Mouse (Mus musculus) lung, postnatal 14 days (tissue): ENCODE measurements around the gene Zfp689.
"Not testable (repeated sequence)": the region's sequence is repeated elsewhere in the genome, so short reads cannot be mapped to it uniquely, and the experiment has no call there.

Experiments
- DNase-seq: peaks from one replicate; pipeline ENCODE4 v3.0.0; 2021

Gene Zfp689

DNA sequence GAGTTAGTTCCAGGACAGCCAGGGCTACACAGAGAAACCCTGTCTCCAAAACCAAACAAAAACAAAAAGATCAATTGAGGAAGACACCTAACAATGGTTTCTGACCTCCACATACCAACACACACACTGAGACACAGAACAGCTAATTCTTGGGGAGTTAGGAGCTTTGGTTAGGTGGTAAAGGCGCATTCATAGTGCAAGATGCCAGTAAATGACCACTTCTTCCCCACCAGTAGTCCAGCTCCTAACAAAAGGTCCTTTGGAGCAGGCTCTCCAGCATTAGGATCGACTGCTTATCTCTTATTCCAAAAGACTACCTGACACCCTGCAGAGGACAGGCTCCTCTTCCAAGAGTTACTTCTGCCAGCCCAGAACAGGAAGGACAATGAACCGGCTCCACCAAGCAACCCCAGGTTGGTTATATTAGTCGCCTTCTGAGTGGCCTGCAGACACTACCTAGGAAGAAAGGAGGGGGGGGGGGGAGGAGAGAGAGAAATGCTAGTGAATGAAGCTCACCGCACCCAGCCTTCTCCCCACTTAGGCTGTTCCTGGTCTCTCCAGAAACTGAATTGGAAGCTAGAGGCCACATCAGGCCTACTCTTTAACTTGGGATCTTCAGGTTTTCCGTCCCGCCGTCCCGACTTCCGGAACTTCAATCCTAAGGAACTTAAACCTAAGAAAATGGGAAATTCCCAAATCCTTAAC lies 21.2 kb upstream of the Zfp689 start:
- DNase-seq = no peak

DNA sequence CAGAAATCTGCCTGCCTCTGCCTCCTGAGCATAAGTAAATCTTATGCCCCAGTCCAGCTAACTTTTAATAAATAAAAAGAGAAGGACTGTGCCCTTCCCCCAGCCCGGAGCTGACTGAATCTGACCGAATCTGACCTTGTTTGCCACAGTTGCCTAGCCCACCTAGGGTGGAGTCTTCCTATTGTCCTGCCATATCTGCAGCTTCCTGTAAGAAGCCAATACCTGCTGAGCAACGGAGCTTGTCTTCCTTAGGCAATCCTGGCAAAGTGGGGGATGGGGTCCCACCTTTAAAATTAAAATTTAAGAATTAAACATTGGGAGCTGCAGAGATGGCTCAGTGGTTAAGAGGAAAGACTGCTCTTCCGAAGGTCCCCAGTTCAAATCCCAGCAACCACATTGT lies 17.6 kb upstream of the Zfp689 start:
- no peak for DNase-seq

DNA sequence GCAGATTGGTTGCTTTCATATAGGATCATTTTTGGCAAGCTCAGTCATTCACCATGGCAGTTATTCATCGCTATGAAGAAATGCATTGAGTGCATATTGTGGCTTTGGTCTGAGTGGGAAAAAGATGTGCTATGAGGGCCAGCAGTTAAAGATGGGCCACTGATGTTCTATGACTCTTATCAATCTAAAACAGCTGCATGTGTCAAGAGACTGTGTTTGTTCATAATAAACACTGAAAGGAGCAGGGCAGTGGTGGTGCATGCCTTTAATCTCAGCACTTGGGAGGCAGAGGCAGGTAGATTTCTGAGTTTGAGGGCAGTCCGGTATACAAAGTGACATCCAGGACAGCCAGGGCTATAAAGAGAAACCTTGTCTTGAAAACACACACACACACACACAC lies 16.7 kb upstream of the Zfp689 start:
- not testable (repeated sequence) for DNase-seq

DNA sequence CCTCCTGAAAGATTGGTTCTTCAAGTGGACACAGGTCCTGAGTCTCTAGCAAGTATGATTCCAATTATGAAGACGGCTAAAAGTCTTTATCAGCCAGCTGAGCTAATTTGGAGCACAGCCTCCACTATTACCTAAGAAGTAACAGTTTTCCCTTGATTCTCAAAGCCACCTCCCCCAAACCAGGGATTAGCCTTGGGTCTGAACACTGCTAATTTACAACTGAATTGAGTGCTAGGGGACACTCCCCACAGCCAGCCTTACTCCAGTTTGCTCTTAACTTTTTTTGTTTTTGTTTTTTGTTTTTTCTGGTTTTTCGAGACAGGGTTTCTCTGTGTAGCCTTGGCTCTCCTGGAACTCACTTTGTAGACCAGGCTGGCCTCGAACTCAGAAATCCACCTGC lies 16.2 kb upstream of the Zfp689 start:
- no peak for DNase-seq

DNA sequence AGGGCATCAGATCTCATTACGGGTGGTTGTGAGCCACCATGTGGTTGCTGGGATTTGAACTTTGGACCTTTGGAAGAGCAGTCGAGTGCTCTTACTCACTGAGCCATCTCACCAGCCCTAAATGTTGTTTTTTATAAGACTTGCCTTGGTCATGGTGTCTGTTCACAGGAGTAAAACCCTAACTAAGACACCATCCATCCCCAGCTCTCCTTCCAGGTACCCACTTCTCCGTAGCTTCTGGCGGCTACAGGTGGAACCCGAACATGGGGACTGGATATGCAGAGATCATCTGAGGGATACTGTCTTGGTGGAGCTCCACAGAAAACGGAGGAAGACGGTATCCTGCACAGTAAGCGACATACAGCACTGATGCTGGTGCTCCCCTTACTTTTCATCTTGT lies 10.4 kb upstream of the Zfp689 start, which contains the start of gene Prr14:
Gene Prr14, plus strand, starts transcription at position 301 of the 400 bp plus-strand sequence.
- not testable (repeated sequence) for DNase-seq

DNA sequence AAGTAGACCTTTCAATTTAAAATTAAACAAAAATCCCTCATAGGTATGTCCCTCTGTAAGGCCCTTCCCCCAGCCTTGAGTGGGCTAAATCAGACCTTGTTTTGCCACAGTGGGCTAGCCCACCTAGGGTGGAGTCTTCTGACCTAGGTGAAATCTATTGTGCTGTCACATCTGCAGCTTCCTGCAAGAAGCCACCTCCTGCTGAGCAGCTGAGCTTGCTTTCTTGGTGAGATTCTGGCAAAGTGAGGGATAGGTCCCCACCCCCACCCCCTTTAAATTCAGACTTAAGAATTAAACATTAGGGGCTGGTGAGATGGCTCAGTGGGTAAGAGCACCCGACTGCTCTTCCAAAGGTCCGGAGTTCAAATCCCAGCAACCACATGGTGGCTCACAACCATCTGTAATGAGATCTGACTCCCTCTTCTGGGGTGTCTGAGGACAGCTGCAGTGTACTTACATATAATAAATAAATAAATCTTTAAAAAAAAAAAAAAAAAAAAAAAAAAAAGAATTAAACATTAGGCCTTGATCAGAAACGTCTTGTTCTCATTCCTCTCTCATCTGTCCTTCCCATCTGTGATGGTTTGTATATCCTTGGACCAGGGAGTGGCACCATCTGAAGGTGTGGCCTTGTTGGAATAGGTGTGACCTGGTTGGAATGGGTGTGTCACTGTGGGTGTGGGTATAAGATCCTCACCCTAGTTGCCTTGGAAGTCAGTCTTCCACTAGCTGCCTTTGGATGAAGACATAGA lies 9.6 kb upstream of the Zfp689 start:
- DNase-seq = not testable (repeated sequence)

DNA sequence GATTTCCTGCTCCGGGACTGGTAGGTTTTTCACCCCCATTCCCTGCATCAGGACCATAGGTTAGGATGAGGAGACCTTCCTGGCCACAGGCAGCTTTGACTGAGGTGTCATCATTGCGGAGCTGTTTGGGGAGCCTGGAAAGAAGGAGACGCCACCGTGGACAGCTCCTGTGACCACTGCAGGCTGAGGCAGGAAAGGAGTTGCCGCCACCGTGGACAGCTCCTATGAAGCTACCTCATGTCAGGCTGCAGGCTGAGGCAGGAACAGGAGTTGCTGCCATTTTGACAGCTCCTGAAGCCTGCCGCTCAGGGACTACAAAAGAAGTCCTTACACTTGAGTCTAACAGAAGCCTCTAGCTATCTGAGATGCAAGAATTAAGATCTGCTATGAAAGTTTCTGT lies 5.9 kb upstream of the Zfp689 start:
- DNase-seq = no peak

DNA sequence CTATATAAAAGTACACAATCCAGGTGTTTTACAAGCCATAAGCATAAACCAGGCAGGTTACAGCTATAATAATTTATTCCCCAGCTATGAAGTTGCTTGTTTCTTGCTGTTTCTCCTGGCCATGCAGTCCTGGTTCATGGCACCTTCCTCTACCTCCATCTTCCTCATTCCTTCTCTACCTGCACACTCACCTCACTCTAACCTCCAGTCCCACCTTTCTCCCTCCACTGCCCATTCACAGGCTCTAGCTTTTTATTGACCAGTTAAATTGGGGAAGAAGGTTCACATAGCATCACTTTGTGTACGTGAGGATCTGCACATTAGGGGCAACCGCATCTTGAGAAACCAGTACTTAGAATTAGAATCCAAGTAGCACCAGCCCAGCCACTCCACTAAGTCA lies 4.1 kb upstream of the Zfp689 start:
- no peak for DNase-seq

DNA sequence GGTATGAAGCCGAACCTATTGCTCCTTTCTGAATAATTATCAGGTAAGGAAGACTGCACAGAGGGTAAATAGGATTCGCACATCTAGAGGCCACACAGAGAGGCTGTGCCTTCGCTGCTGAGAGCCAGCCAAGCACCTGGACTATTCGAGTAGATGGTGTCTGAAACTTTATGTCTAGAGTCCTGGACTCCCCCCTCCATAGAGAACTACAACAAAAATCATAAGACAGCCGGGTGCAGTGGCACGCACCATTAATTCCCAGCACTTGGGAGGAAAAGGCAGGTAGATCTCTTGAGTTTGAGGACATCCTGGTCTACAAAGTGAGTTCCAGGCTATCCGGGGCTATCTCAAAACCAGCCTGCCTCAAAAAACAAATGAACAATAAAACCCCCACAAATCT lies 1.0 kb upstream of the Zfp689 start:
- DNase-seq = no peak

DNA sequence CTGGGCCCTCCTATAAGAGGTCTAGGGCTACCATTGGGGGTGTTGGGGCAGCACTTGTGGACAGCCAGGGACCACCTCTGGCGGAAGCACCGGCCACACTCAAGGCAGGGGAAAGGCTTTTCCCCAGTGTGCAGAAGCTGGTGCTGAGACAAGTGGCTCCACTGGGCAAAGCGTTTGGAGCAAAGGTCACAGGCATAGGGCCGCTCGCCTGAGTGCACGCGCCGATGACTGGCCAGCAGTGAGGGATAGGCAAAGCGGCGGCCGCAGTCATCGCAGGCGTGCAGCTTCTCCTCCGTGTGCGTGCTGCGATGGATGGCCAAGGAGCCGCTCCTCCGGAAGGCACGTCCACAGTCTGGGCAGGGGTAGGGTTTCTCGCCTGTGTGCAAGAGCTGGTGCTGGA lies 5.0 kb downstream of the Zfp689 start:
- DNase-seq = no peak

DNA sequence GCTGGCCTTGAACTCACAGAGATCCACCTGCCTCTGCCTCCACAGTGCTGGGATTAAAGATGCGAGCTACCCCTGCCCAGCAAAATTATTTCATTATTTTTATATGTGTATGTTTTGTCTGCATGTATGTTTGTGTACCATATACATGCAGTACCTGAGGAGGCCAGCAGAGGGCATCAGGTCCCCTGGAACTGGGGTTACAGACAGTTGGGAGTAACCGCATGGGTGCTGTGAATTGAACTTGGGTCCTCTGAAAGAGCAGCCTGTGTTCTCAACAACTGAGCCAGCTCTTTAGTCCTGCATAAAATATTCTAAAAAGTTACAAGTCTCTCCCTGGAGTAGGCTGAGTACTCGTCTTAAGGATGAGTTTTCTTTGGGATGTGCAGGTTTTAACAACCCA lies 11.2 kb downstream of the Zfp689 start:
- no peak for DNase-seq

DNA sequence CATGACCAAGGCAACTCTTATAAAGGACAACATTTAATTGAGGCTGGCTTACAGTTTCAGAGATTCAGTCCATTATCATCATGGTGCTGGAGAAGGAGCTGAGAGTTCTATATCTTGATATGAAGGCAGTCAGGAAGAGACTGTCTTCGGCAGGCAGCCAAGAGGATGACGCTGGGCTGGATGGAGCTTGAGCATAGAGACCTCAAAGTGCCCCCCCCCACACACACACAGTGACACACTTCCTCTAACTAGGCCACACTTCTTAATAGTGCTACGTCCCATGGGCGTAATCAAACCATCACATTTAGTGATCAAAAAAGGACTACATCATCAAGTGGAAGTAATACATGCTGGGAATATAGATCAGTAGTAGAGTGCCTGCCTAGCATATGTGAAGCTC lies 13.8 kb downstream of the Zfp689 start:
- DNase-seq = no peak

DNA sequence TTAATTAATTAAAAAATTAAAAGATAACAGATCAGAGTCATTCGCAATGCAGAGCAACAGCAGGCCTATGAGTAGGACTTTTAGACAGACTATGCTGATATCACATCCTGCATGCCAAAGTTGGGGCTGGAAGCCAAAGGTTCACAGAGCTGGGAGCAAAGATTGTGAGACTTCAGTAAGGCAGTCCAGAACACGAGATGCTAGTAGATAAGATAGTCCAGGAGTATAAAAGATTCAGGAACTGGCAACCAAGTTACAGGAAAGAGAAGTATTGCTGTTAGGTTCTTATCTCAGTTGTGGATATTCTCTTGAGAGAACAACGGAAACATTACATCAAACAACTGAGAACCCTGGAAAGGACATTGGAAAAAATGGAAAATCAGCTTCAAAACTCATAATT lies 22.6 kb downstream of the Zfp689 start:
- DNase-seq = peak; percentile 42

DNA sequence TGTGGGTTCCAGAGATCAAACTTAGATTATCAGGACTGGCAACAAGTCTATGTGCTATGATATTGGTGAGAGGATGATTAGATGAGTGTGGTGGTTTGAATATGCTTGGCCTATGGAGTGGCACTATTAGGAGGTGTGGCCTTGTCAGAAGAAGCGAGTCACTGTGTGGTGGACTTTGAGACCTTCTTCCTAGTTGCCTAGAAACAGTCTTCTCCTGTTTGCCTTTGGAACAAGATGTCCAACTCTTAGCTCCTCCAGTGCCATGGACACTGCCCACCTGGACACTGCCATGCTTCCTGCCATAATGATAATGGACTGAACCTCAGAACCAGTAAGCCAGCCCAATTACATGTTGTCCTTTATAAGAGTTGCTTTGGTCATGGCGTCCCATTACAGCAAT lies 23.0 kb downstream of the Zfp689 start:
- no peak for DNase-seq

DNA sequence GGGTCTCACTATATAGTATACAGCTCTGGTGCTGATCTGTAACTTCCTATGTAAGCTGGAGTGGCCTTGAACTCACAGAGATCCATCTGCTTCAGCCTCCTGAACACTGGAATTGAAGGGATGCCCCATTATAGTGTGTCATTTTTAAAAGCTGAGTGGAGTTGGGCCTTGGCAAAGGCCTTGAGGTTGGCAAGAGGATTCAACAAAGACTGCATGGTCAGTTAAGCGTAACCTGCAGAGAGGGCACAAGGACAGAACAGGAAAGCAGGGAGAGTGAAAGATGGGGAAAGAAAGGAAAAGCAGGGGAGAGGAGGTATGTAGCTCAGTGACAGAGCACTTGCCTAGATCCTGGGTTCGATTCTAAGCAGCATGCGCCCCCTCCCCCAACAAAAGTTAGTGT lies 23.7 kb downstream of the Zfp689 start:
- DNase-seq = no peak

DNA sequence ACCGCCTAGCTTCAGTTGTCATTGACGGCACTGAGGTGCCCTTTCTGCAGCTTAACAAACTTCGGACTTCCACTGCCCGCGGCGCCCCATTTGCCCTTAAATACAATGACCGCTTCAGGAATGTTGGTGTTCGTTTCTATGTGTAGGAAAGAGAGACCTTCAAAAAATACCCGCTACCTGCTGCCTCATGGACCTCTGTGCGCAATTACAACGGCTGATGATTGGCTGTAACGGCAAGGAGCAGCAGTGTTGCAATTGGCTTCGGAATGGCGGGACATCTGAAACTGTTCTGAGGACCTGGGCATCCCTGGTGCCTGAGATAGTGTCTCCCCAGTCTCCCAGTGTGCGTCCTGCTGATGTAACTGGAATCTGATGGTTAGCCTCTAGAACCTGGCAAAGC lies 26.7 kb downstream of the Zfp689 start:
- DNase-seq = peak; percentile 21

DNA sequence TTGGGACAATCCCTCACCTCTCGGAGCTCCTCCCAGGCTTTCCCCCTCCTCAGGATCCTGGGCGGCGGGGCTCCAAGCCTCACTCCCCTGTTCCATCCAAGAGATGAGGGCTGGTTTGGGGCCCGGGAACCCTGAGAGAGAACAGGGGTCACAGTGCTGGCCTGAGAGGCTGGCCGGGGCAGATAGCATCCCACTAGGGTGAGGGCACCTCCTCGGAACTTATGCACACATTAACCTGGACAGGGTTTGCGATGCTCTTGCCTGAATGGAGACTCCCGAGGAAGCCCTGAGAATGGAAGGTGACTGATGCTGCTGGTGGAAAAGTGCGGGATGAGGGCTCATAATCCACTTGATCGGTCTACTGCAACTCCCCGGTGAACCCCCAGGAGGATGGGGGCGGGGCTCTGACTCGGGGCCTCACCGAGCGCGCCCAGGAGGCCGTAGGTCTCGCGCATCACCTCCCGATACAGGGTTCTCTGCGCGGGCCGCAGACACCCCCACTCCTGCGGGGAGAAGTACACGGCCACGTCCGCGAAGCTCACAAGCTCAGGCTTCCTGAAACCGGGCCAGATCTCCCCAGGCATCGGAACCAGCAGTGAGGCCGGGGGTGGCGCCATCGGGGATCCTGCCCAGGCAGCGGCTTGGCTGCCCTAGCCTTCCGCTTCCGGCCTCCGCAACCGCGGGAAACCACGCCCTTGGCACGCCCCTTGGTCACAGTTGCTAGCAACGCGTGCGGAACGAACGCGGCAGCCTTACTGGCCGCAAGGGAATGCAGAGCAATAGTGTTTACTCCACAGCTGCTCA lies 27.4 kb downstream of the Zfp689 start, which contains the start of gene Zfp688:
Gene Zfp688, minus strand, starts transcription at position 681 of the 804 bp plus-strand sequence.
- peak; percentile 98 for DNase-seq

DNA sequence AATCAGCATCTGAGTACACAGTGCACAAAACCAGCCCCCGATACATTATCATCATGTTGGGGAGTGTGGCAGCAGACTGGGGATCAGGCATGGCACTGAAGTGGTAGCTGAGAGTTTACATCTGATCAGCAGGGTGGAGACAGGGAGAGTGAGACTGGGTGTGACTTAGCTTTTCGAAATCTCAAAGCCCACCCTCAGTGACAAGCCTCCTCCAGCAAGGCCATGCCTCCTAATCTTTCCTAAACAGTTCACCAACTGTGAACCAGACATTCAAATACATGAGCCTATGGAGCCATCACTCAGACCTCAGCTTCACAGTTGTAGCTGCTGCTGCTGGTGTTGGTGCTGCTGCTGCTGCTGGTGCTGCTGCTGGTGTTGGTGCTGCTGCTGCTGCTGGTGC lies 37.5 kb downstream of the Zfp689 start:
- DNase-seq = no peak

DNA sequence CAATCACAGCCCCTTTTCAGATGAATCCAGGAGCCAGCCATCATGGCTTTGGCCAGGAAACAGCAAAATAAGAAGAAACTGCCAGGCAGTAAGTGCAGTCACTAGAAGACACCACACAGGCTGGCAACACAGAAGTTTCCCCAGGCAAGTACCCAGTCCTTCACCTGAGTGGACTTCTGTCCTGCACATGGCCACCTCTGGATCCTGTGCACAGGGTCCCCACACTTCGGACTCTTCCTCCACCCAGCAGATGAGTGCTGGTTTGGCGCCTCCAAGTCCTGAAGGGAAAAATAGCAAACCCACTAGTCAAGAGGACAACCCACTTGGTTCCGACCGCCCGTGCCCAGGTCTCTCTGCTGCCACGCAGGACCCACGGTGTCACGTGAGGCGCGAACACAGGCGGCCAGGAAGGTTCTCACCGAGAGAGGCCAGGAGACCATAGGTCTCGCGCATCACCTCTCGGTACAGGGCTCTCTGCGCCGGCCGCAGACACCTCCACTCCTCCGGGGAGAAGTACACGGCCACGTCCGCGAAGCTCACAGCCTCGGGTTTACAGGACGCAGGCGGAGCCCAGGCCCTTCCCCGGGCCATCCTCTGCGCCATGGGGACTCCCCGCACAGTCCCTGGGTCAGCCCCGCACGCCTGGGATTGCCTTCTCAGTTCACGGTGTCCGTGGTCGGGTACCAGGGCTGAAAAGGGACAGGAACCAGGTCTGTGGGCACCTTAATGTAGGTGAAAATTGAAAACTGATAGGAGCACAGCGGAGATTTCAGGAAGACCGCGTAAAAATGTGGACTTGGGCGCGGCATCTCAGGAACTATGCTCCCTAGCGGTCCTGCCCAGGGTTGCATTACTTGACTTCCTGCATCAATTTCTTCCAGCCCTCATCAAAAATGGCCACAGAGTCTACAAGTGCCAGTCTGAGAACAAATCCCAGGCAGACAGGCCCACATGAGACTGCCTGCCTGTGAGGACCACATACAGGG lies 42.7 kb downstream of the Zfp689 start, which contains the start of gene Zfp764:
Gene Zfp764, minus strand, starts transcription at position 821 of the 986 bp plus-strand sequence.
- peak; percentile 93 for DNase-seq

DNA sequence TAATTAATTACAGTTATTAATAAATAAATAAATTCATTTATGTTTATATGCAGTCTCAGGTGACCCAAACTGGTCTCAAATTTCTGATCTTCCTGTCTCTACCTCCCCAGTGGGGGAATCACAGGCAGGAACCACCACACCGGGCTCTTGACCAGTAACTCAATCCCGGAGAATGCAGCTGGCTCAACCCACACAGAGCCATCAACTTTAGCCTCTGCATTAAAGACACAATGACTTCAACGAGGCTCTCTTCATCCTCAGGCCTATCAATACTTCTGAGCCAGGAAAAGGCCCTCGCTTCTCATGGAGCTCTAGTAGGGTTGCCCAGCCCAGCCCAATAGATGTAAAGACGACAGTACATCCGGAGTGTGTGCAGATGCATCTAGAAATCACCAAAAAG lies 44.9 kb downstream of the Zfp689 start:
- not testable (repeated sequence) for DNase-seq

DNA sequence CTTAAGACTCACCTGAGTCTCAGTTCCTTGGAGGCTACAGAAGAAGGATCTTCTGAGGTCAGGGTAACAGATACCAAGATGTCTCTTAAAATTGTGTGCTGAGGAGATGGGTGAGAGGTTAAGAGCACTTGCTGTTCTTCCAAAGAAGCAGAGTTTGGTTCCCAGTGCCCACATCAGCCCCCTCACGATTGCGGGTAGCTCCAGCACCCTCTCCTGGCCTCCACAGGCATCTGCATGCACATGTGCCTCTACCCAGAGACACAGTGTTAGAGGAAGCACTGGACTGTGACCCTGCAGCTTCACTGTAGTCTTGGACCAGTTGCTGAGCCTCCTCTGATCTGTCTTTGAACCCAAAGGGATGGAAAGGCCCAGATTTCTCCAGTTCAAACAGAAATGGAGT lies 46.0 kb downstream of the Zfp689 start:
- DNase-seq = no peak

DNA sequence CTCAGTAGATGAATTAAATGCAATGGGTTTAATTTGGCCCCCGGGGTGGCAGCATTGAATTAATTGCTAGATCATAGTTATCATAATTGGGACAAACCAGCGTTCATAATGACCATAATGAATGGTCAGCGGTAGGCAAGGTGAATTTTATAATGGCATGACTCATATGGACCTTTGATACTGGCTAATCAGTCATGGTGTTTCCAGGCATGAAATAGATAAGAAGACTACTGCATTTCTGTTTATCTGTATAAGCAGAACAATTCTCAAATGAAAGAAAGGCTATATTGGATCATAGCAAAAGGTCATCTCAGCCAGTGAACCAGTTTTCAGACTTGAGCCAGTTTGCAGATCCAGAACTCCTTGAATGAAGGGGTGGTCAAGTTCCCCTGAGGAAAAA lies 48.6 kb downstream of the Zfp689 start:
- no peak for DNase-seq
